Mouse (Mus musculus): ENCODE measurements around the gene Scgb1a1. TPM values are rescaled to one million over a fixed set of nuclear protein-coding genes. Genes with fewer than 3 reads are reported as not detected.
"Not testable (repeated sequence)": the region's sequence is repeated elsewhere in the genome, so short reads cannot be mapped to it uniquely, and the experiment has no call there.

Scgb1a1 gene
- polyA plus RNA-seq, 1 experiment, result not detected

DNA sequence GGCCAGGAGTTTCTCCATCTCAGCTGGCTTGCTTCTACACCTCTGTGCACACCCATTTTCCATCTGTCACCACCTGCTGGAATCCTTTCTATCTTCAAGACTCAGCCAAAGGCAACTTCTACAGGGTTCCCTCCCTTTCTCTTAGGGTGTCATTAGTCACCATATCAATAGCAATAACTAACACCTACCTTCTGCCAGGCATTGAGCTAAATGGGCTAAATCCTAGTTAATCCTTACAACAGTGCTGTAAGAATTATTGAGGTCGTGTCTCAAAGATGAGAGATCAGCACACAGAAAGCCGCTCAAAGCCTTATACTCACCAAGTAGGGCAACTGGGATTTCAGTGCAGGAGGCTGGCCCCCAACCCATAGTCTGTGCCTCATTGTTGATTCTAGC is 13.3 kb upstream of the Scgb1a1 start:
- no peaks in the 10 kb centered on the region for H3K36me3 ChIP-seq (replicated peaks; ENCODE audit: low read length)
- no peaks in the 10 kb centered on the region for H3K9me3 ChIP-seq
- no peak overlapping the region for H3K4me3 ChIP-seq (replicated peaks)
- peaks cover 2% of the 10 kb centered on the region for H3K4me1 ChIP-seq
- H3K27me3 ChIP-seq (replicated peaks), result peaks cover 23% of the 10 kb centered on the region
- TF ChIP-seq FLI1 (IDR thresholded peaks at IDR 0.05; ENCODE audit: low read length) (no peak), GATA1 (IDR thresholded peaks at IDR 0.05; ENCODE audit: borderline replicate concordance, low read length) (no peak)

DNA sequence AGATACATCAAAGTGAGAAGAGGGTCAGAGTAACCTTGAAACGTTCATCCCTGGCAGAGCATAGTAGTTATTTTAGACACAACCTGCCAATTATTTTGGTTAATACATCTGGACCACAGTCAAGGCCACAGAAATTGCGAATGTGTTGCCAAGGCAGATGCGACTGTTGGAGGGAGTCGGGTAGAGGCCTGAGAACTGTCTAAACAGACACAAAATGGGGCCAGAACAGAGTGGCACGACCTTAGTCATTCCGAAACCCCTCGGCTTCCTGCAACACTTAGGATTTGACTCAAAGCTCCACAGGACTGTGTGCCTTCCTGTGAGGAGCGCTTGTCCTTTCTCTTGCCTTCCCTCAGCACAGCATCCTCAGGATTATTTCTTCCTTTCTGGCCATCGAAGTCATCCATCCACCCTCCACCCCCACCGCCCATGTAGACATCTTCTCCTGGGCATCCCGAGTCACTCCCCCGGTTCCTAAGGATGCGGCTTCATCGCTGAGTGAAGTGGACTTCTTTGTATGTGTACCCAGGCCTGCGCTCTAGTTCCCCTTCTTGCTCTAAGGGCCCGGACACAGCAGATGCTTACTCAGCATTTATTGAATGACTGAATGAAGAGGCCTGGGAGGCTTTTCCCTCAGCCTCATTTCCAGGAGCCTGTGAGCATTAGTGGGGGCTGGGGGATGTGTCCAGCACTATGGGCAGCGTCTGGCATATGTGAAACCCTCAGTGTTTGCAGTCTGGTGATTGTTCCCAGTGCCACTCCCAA is 12.7 kb upstream of the Scgb1a1 start:
- Histone ChIP-seq H3K9me3 (no peaks in the 10 kb centered on the region), H3K4me1 (no peaks in the 10 kb centered on the region), H3K4me3 (replicated peaks) (no peak overlapping the region), H3K36me3 (replicated peaks; ENCODE audit: low read length) (no peaks in the 10 kb centered on the region), H3K27me3 (replicated peaks) (peaks cover 23% of the 10 kb centered on the region)
- TF ChIP-seq GATA1 (IDR thresholded peaks at IDR 0.05; ENCODE audit: borderline replicate concordance, low read length) (no peak), FLI1 (IDR thresholded peaks at IDR 0.05; ENCODE audit: low read length) (no peak)

GRCm38 (mm10) chr19:9099751-9100150 is 12.0 kb upstream of the Scgb1a1 start:
- H3K27me3 ChIP-seq (replicated peaks), result peaks cover 20% of the 10 kb centered on the region
- H3K4me3 ChIP-seq (replicated peaks), result no peak overlapping the region
- no peaks in the 10 kb centered on the region for H3K9me3 ChIP-seq
- H3K4me1 ChIP-seq, result no peaks in the 10 kb centered on the region
- H3K36me3 ChIP-seq (replicated peaks; ENCODE audit: low read length), result no peaks in the 10 kb centered on the region
- no peak for TF ChIP-seq FLI1 (IDR thresholded peaks at IDR 0.05; ENCODE audit: low read length)
- TF ChIP-seq GATA1 (IDR thresholded peaks at IDR 0.05; ENCODE audit: borderline replicate concordance, low read length), result no peak

- Histone ChIP-seq H3K27me3 (replicated peaks) (peaks cover 22% of the 10 kb centered on the region), H3K9me3 (no peaks in the 10 kb centered on the region), H3K4me3 (replicated peaks) (no peak overlapping the region), H3K36me3 (replicated peaks; ENCODE audit: low read length) (no peaks in the 10 kb centered on the region), H3K4me1 (no peaks in the 10 kb centered on the region)
- TF ChIP-seq GATA1 (IDR thresholded peaks at IDR 0.05; ENCODE audit: borderline replicate concordance, low read length) (no peak), FLI1 (IDR thresholded peaks at IDR 0.05; ENCODE audit: low read length) (no peak)
Observed at GRCm38 (mm10) chr19:9097441-9097840, 9.7 kb upstream of the Scgb1a1 start.

DNA sequence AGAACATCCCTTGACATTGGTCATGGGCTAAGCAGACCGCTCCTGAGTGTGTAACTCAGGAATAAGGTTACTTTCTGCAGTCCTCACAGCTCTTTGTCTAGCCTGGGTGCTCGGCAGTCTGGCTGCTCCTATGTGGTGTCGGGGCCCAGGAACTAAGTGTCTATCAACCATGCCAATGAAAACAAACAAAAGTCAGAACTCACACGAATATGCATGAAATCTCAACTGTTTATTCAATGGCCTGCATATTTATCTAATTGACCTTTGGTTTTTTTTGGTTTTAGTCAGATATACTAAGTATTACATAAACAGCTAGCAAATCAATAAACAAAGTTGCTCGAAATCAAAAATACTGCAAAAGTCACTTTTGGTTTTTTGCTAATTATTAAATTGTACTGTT is 7.4 kb upstream of the Scgb1a1 start:
- H3K36me3 ChIP-seq (replicated peaks; ENCODE audit: low read length), result no peaks in the 10 kb centered on the region
- H3K4me3 ChIP-seq (replicated peaks), result no peak overlapping the region
- no peaks in the 10 kb centered on the region for H3K9me3 ChIP-seq
- H3K4me1 ChIP-seq, result no peaks in the 10 kb centered on the region
- TF ChIP-seq FLI1 (IDR thresholded peaks at IDR 0.05; ENCODE audit: low read length), result no peak
- TF ChIP-seq GATA1 (IDR thresholded peaks at IDR 0.05; ENCODE audit: borderline replicate concordance, low read length), result no peak
- peaks cover 18% of the 10 kb centered on the region for H3K27me3 ChIP-seq (replicated peaks)

DNA sequence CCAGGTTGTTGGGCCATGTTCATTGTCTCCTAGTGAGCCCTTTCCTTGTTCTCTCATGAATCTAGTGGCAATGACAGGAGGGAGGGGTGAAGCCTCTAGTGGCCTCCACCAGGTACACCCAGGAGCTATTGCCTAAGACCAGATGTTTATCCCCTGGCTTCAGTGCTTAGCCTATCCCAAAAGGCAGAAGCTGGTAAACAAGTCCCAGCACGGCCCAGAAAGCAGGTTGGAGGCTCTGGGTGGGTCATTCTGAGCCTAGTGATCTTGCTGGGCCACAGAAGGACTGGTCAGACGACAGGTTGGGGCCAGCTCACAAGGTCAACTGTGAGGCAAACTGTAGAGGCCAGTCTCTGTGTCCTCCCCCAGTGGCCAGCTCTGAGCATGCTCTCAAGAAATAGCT is 3.0 kb upstream of the Scgb1a1 start:
- H3K9me3 ChIP-seq, result no peaks in the 10 kb centered on the region
- peaks cover 32% of the 10 kb centered on the region for H3K27me3 ChIP-seq (replicated peaks)
- TF ChIP-seq GATA1 (IDR thresholded peaks at IDR 0.05; ENCODE audit: borderline replicate concordance, low read length) (no peak), FLI1 (IDR thresholded peaks at IDR 0.05; ENCODE audit: low read length) (no peak)
- no peaks in the 10 kb centered on the region for H3K36me3 ChIP-seq (replicated peaks; ENCODE audit: low read length)
- no peaks in the 10 kb centered on the region; the same call in 1 of the 2 replicates for H3K4me1 ChIP-seq
- no peak overlapping the region for H3K4me3 ChIP-seq (replicated peaks)

- no peaks in the 10 kb centered on the region for H3K9me3 ChIP-seq
- H3K36me3 ChIP-seq (replicated peaks; ENCODE audit: low read length), result no peaks in the 10 kb centered on the region
- no peak overlapping the region for H3K4me3 ChIP-seq (replicated peaks)
- no peaks in the 10 kb centered on the region; the same call in 1 of the 2 replicates for H3K4me1 ChIP-seq
- no peak for TF ChIP-seq FLI1 (IDR thresholded peaks at IDR 0.05; ENCODE audit: low read length)
- TF ChIP-seq GATA1 (IDR thresholded peaks at IDR 0.05; ENCODE audit: borderline replicate concordance, low read length), result no peak
- peaks cover 32% of the 10 kb centered on the region for H3K27me3 ChIP-seq (replicated peaks)
Observed at GRCm38 (mm10) chr19:9090191-9090590, 2.4 kb upstream of the Scgb1a1 start.

DNA sequence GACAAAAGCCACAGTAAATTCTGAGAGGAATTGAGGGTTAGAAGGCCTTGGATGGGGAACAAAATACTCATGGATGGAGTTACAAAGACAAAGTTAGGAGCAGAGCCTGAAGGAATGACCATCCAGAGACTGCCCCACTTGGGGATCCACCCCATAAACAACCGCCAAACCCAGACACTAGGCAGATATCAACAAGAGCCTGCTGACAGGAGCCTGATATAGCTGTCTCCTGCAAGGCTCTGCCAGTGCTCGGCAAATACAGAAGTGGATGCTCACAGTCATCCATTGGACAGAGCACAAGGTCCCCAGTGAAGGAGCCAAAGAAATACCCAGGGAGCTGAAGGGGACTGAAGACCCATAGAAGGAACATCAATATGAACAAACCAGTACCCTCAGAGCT is 3.9 kb downstream of the Scgb1a1 start:
- Histone ChIP-seq H3K27me3 (replicated peaks) (peaks cover 18% of the 10 kb centered on the region), H3K4me1 (peaks cover 24% of the 10 kb centered on the region)
- not testable (repeated sequence) for H3K4me3 ChIP-seq (replicated peaks); H3K9me3 ChIP-seq; H3K36me3 ChIP-seq (replicated peaks; ENCODE audit: low read length)

DNA sequence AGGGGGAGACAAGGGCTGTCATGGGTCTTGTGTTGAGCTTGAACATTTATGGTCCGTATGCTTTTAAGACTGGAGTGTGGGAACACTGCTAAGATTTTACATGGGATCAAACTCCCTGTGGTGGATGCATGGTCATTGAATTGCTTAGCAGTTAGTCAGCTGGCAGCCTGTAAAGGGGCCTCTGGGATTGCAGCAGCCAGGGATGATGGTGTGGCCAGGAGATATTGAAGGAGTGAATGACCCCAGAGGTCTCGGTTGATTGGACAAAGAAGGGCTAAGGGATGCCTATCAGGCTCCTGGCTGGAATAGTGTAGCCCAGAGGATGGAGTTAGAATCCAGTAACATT is 4.8 kb downstream of the Scgb1a1 start:
- H3K9me3 ChIP-seq, result no peaks in the 10 kb centered on the region
- H3K36me3 ChIP-seq (replicated peaks; ENCODE audit: low read length), result no peaks in the 10 kb centered on the region
- peak overlapping the region; percentile 85 for H3K4me3 ChIP-seq (replicated peaks)
- H3K27me3 ChIP-seq (replicated peaks), result peaks cover 13% of the 10 kb centered on the region
- H3K4me1 ChIP-seq, result peaks cover 24% of the 10 kb centered on the region
- TF ChIP-seq GATA1 (IDR thresholded peaks at IDR 0.05; ENCODE audit: borderline replicate concordance, low read length) (no peak), FLI1 (IDR thresholded peaks at IDR 0.05; ENCODE audit: low read length) (no peak)

- Histone ChIP-seq H3K4me3 (replicated peaks) (peak overlapping the region; percentile 85), H3K27me3 (replicated peaks) (peaks cover 10% of the 10 kb centered on the region)
Observed at GRCm38 (mm10) chr19:9082191-9083009, 5.4 kb downstream of the Scgb1a1 start.

More at GRCm38 (mm10) chr19:9082191-9083009, 5.4 kb downstream of the Scgb1a1 start:
- Histone ChIP-seq H3K36me3 (replicated peaks; ENCODE audit: low read length) (no peaks in the 10 kb centered on the region), H3K4me1 (peaks cover 24% of the 10 kb centered on the region), H3K9me3 (no peaks in the 10 kb centered on the region)
- TF ChIP-seq FLI1 (IDR thresholded peaks at IDR 0.05; ENCODE audit: low read length), result no peak
- no peak for TF ChIP-seq GATA1 (IDR thresholded peaks at IDR 0.05; ENCODE audit: borderline replicate concordance, low read length)
